Mouse (Mus musculus) heart, postnatal 0 days (tissue): ENCODE results near the gene Pkp3. TPM values are rescaled to one million over a fixed set of nuclear protein-coding genes. Genes with fewer than 3 reads are reported as not detected.
A peak's percentile ranks its signal among the peaks of the same experiment; 100 is the strongest.

Experiments
- ATAC-seq: fragments of 200-750 bp; cut with Nextera tagmentation; 2 replicates; pipeline ENCODE4 v1.8.0; 2017; ENCODE audit warnings: low read depth, moderate number of reproducible peaks, moderate library complexity; ENCODE audit not compliant: insufficient read depth
- DNase-seq: peaks from one replicate; pipeline ENCODE4 v3.0.0-alpha.2; 2016; ENCODE audit warnings: low spot score
- H3K27ac ChIP-seq: fragments of 300-500 bp; sonication (generic); 2 replicates; pipeline ENCODE4 v1.5.1; 2014; ENCODE audit warnings: low read depth, mild to moderate bottlenecking
- H3K27me3 ChIP-seq: fragments of 300-500 bp; sonication (generic); 2 replicates; pipeline ENCODE4 v1.6.1; 2014; ENCODE audit warnings: low read length, mixed read lengths; ENCODE audit not compliant: control insufficient read depth, insufficient read depth
- H3K36me3 ChIP-seq: fragments of 300-500 bp; sonication (generic); replicated peaks from 2 replicates; pipeline ENCODE4 v1.6.1; 2014; ENCODE audit warnings: low read length, mixed read lengths; ENCODE audit not compliant: control insufficient read depth, insufficient read depth
- H3K4me1 ChIP-seq: fragments of 300-500 bp; sonication (generic); 2 replicates; pipeline ENCODE4 v1.6.1; 2014; ENCODE audit warnings: antibody characterized with exemption; ENCODE audit not compliant: control insufficient read depth, insufficient read depth
- H3K4me2 ChIP-seq: fragments of 300-500 bp; sonication (generic); 2 replicates; pipeline ENCODE4 v1.6.1; 2014; ENCODE audit warnings: low read depth, mild to moderate bottlenecking, low read length, moderate library complexity
- H3K4me3 ChIP-seq: fragments of 300-500 bp; sonication (generic); 2 replicates; pipeline ENCODE4 v1.5.1; 2014; ENCODE audit warnings: low read depth, low read length
- H3K9ac ChIP-seq: fragments of 300-500 bp; sonication (generic); replicated peaks from 2 replicates; pipeline ENCODE4 v1.6.1; 2014; ENCODE audit warnings: low read depth, low read length, mixed read lengths
- H3K9me3 ChIP-seq: fragments of 300-500 bp; sonication (generic); replicated peaks from 2 replicates; pipeline ENCODE4 v1.6.1; 2016; ENCODE audit warnings: low read length; ENCODE audit not compliant: control insufficient read depth
- CTCF ChIP-seq: IDR thresholded peaks from 2 replicates; pipeline ENCODE4 v1.5.1; 2016; ENCODE audit warnings: antibody characterized with exemption, control low read depth, low read depth
- EP300 ChIP-seq: IDR thresholded peaks from 2 replicates; pipeline ENCODE4 v1.6.1; 2016; ENCODE audit warnings: antibody characterized with exemption, low read depth
- WGBS: fragments of 180-500 bp; shearing (Covaris S2); extraction: QIAGEN DNeasy Blood & Tissue Kit; methylation state at CpG from one replicate; pipeline ENCODE4 v1.1.7; 2014; 5-methylcytosine and 5-hydroxymethylcytosine counted together
- polyA plus RNA-seq: library from polyadenylated mRNA; unstranded; fragments of >200 nt; fragmentation: Nextera tagmentation; extraction: Ambion mirVana; gene quantifications from 2 replicates; pipeline ENCODE4 v1.2.1, GENCODE M21; 2015
- total RNA-seq: library from RNA; depleted of rRNA; stranded (reverse); fragments of >200 nt; gene quantifications from 2 replicates; pipeline ENCODE4 v1.2.3, GENCODE M21; 2014; ENCODE audit warnings: low replicate concordance

The Pkp3 gene
- total and polyA plus RNA-seq, 2 experiments from 2014 or later = 0.20 to 3.8 TPM

GRCm38 (mm10) chr7:141038090-141039032 lies 39.7 kb upstream of the Pkp3 start:
- ATAC-seq = no peak
- no peak overlapping the region for H3K4me3 ChIP-seq
- H3K9ac ChIP-seq = no peak overlapping the region
- H3K9me3 ChIP-seq = no peaks in the 10 kb centered on the region
- H3K27me3 ChIP-seq = no peaks in the 10 kb centered on the region
- DNase-seq = no peak
- H3K4me1 ChIP-seq = 0 out of 2 replicates have a peak, but pooled peaks cover 6% of the 10 kb centered on the region
- TF ChIP-seq CTCF (no peak), EP300 (no peak)
- H3K4me2 ChIP-seq = no peak overlapping the region
- WGBS = 55% methylated on average over 20 of the region's 21 CpGs
- H3K27ac ChIP-seq = no peak overlapping the region
- H3K36me3 ChIP-seq = no peaks in the 10 kb centered on the region

GRCm38 (mm10) chr7:141039386-141040107 lies 38.5 kb upstream of the Pkp3 start:
- no peak for ATAC-seq
- WGBS = 83% methylated on average over 4 of the region's 4 CpGs
- TF ChIP-seq CTCF (no peak), EP300 (no peak)

GRCm38 (mm10) chr7:141040867-141041606 lies 37.0 kb upstream of the Pkp3 start:
- 38% methylated on average over 6 of the region's 9 CpGs for WGBS
- Histone ChIP-seq H3K4me3 (no peak overlapping the region), H3K9ac (peak overlapping the region; percentile 25; the same call in 1 of the 2 replicates), H3K27ac (peak overlapping the region; percentile 80), H3K9me3 (no peaks in the 10 kb centered on the region), H3K4me2 (no peak overlapping the region), H3K36me3 (no peaks in the 10 kb centered on the region), H3K4me1 (0 out of 2 replicates have a peak, but pooled peaks cover 6% of the 10 kb centered on the region), H3K27me3 (no peaks in the 10 kb centered on the region)
- no peak for TF ChIP-seq EP300
- TF ChIP-seq CTCF = no peak
- ATAC-seq (no peak; the same call in 1 of the 2 replicates), DNase-seq (no peak)

More at GRCm38 (mm10) chr7:141039386-141040107, 38.5 kb upstream of the Pkp3 start:
- Histone ChIP-seq H3K4me2 (no peak overlapping the region), H3K36me3 (no peaks in the 10 kb centered on the region), H3K27me3 (no peaks in the 10 kb centered on the region), H3K4me1 (0 out of 2 replicates have a peak, but pooled peaks cover 6% of the 10 kb centered on the region), H3K9ac (no peak overlapping the region), H3K4me3 (no peak overlapping the region), H3K27ac (no peak overlapping the region), H3K9me3 (no peaks in the 10 kb centered on the region)
- no peak for DNase-seq

- Histone ChIP-seq H3K4me2 (no peak overlapping the region), H3K36me3 (no peaks in the 10 kb centered on the region), H3K9me3 (no peaks in the 10 kb centered on the region), H3K27ac (peak overlapping the region; percentile 80), H3K27me3 (no peaks in the 10 kb centered on the region), H3K9ac (peak overlapping the region; percentile 25; the same call in 1 of the 2 replicates), H3K4me3 (no peak overlapping the region), H3K4me1 (0 out of 2 replicates have a peak, but pooled peaks cover 6% of the 10 kb centered on the region)
- WGBS = 7% methylated on average over 5 of the region's 5 CpGs
- peak; percentile 86 for DNase-seq
- peak; percentile 87; the same call in 1 of the 2 replicates for ATAC-seq
- TF ChIP-seq CTCF = no peak
- no peak for TF ChIP-seq EP300
Measured at GRCm38 (mm10) chr7:141041661-141042060, 36.4 kb upstream of the Pkp3 start.

- DNase-seq (no peak), ATAC-seq (no peak)
- no peaks in the 10 kb centered on the region for H3K9me3 ChIP-seq
- 52% methylated on average over 4 of the region's 4 CpGs for WGBS
- no peak overlapping the region for H3K4me2 ChIP-seq
- TF ChIP-seq EP300 = no peak
- no peak for TF ChIP-seq CTCF
- no peaks in the 10 kb centered on the region for H3K27me3 ChIP-seq
- H3K9ac ChIP-seq = no peak overlapping the region
- H3K4me3 ChIP-seq = no peak overlapping the region
- H3K36me3 ChIP-seq = no peaks in the 10 kb centered on the region
- 0 out of 2 replicates have a peak, but pooled peaks cover 6% of the 10 kb centered on the region for H3K4me1 ChIP-seq
- no peak overlapping the region for H3K27ac ChIP-seq
Measured at GRCm38 (mm10) chr7:141042539-141042938, 35.5 kb upstream of the Pkp3 start.
